Mouse (Mus musculus) urinary bladder, adult 18-20 months (tissue): Measurements from ENCODE around the gene Asprv1.

Experiments used
- DNase-seq, 2 experiments: peaks; one replicate each; pipeline ENCODE4 v3.0.0; 2022; ENCODE audit warnings: low spot score in 2 of 2, mixed read lengths in 2 of 2

Gene Asprv1

GRCm38 (mm10) chr6:86627946-86628345, at the start of gene Asprv1:
Asprv1 (plus strand) TSS chr6:86628164.
- DNase-seq, result no peak

GRCm38 (mm10) chr6:86578396-86578795, 49.6 kb upstream of the Asprv1 start:
- DNase-seq, result no peak

- DNase-seq, result no peak
Measured at GRCm38 (mm10) chr6:86579066-86579784, 48.7 kb upstream of the Asprv1 start.

- no peak for DNase-seq
Measured at GRCm38 (mm10) chr6:86579926-86580325, 48.0 kb upstream of the Asprv1 start.

- no peak for DNase-seq
Measured at GRCm38 (mm10) chr6:86583141-86583540, 44.8 kb upstream of the Asprv1 start.

- DNase-seq, result no peak
Measured at GRCm38 (mm10) chr6:86583601-86584215, 44.3 kb upstream of the Asprv1 start.

- no peak for DNase-seq
Measured at GRCm38 (mm10) chr6:86584296-86585015, 43.5 kb upstream of the Asprv1 start.

- DNase-seq, result peak in 1 of 2 experiments; percentile 77
Measured at GRCm38 (mm10) chr6:86585070-86585600, 42.8 kb upstream of the Asprv1 start.

GRCm38 (mm10) chr6:86586070-86586469, 41.9 kb upstream of the Asprv1 start:
- DNase-seq, result no peak

- DNase-seq, result no peak
Measured at GRCm38 (mm10) chr6:86588429-86588828, 39.5 kb upstream of the Asprv1 start.

- no peak for DNase-seq
Measured at GRCm38 (mm10) chr6:86593146-86593897, 34.6 kb upstream of the Asprv1 start.

- no peak for DNase-seq
Measured at GRCm38 (mm10) chr6:86594636-86595035, 33.3 kb upstream of the Asprv1 start.

GRCm38 (mm10) chr6:86595865-86596440, 32.0 kb upstream of the Asprv1 start:
- no peak for DNase-seq

GRCm38 (mm10) chr6:86598742-86599193, 29.2 kb upstream of the Asprv1 start:
- DNase-seq, result no peak

GRCm38 (mm10) chr6:86599197-86599596, 28.8 kb upstream of the Asprv1 start:
- peak; percentile 57 to 79 for DNase-seq

GRCm38 (mm10) chr6:86599951-86600414, 28.0 kb upstream of the Asprv1 start:
- DNase-seq, result peak; percentile 55 to 72

- peak; percentile 63 to 83 for DNase-seq
Measured at GRCm38 (mm10) chr6:86605260-86605659, 22.7 kb upstream of the Asprv1 start.

- DNase-seq, result no peak
Measured at GRCm38 (mm10) chr6:86606289-86606688, 21.7 kb upstream of the Asprv1 start.

- DNase-seq, result no peak
Measured at GRCm38 (mm10) chr6:86607471-86607870, 20.5 kb upstream of the Asprv1 start.

- no peak for DNase-seq
Measured at GRCm38 (mm10) chr6:86609235-86609634, 18.7 kb upstream of the Asprv1 start.

GRCm38 (mm10) chr6:86610714-86611113, 17.2 kb upstream of the Asprv1 start:
- no peak for DNase-seq
